Mouse (Mus musculus): ENCODE results near the gene Irs2.

The Irs2 gene

GRCm38 (mm10) chr8:11042872-11043587, 34.8 kb upstream of the Irs2 start:
- H3K36me3 ChIP-seq (ENCODE audit: insufficient read depth, low read length), result no peaks in the 10 kb centered on the region
- no peak for TF ChIP-seq POU5F1 (IDR thresholded peaks at IDR 0.05; ENCODE audit: borderline replicate concordance, low read length)
- TF ChIP-seq NANOG (IDR thresholded peaks at IDR 0.05; ENCODE audit: borderline replicate concordance, low read length), result no peak
- no peak for TF ChIP-seq CTCF (conservative IDR thresholded peaks at IDR 0.05; ENCODE audit: low read length)
- H3K9me3 ChIP-seq (ENCODE audit: low read length), result peaks cover 4% of the 10 kb centered on the region; the same call in 1 of the 2 replicates

GRCm38 (mm10) chr8:11040088-11040487, 31.8 kb upstream of the Irs2 start:
- no peaks in the 10 kb centered on the region for H3K27me3 ChIP-seq (ENCODE audit: insufficient read depth, low read length)
- H3K4me3 ChIP-seq (replicated peaks; ENCODE audit: low read length), result no peak overlapping the region
- peaks cover 4% of the 10 kb centered on the region; the same call in 1 of the 2 replicates for H3K9me3 ChIP-seq (ENCODE audit: low read length)
- TF ChIP-seq NANOG (IDR thresholded peaks at IDR 0.05; ENCODE audit: borderline replicate concordance, low read length) (no peak), CTCF (conservative IDR thresholded peaks at IDR 0.05; ENCODE audit: low read length) (no peak), POU5F1 (IDR thresholded peaks at IDR 0.05; ENCODE audit: borderline replicate concordance, low read length) (no peak)
- 0 out of 2 replicates have a peak, but pooled peaks cover 2% of the 10 kb centered on the region for H3K4me1 ChIP-seq (replicated peaks; ENCODE audit: low read depth, low read length)
- H3K36me3 ChIP-seq (ENCODE audit: insufficient read depth, low read length), result no peaks in the 10 kb centered on the region

More at GRCm38 (mm10) chr8:11042872-11043587, 34.8 kb upstream of the Irs2 start:
- no peak overlapping the region for H3K4me3 ChIP-seq (replicated peaks; ENCODE audit: low read length)
- no peaks in the 10 kb centered on the region for H3K27me3 ChIP-seq (ENCODE audit: insufficient read depth, low read length)
- no peaks in the 10 kb centered on the region for H3K4me1 ChIP-seq (replicated peaks; ENCODE audit: low read depth, low read length)

GRCm38 (mm10) chr8:11038788-11039187, 30.5 kb upstream of the Irs2 start:
- Histone ChIP-seq H3K4me1 (replicated peaks; ENCODE audit: low read depth, low read length) (0 out of 2 replicates have a peak, but pooled peaks cover 2% of the 10 kb centered on the region), H3K4me3 (replicated peaks; ENCODE audit: low read length) (no peak overlapping the region), H3K36me3 (ENCODE audit: insufficient read depth, low read length) (no peaks in the 10 kb centered on the region), H3K27me3 (ENCODE audit: insufficient read depth, low read length) (no peaks in the 10 kb centered on the region), H3K9me3 (ENCODE audit: low read length) (peaks cover 4% of the 10 kb centered on the region; the same call in 1 of the 2 replicates)
- no peak for TF ChIP-seq POU5F1 (IDR thresholded peaks at IDR 0.05; ENCODE audit: borderline replicate concordance, low read length)
- no peak for TF ChIP-seq CTCF (conservative IDR thresholded peaks at IDR 0.05; ENCODE audit: low read length)
- TF ChIP-seq NANOG (IDR thresholded peaks at IDR 0.05; ENCODE audit: borderline replicate concordance, low read length), result no peak

- Histone ChIP-seq H3K27me3 (ENCODE audit: insufficient read depth, low read length) (no peaks in the 10 kb centered on the region), H3K36me3 (ENCODE audit: insufficient read depth, low read length) (no peaks in the 10 kb centered on the region), H3K4me1 (replicated peaks; ENCODE audit: low read depth, low read length) (0 out of 2 replicates have a peak, but pooled peaks cover 2% of the 10 kb centered on the region), H3K4me3 (replicated peaks; ENCODE audit: low read length) (no peak overlapping the region), H3K9me3 (ENCODE audit: low read length) (peaks cover 4% of the 10 kb centered on the region; the same call in 1 of the 2 replicates)
- no peak for TF ChIP-seq CTCF (conservative IDR thresholded peaks at IDR 0.05; ENCODE audit: low read length)
- no peak for TF ChIP-seq POU5F1 (IDR thresholded peaks at IDR 0.05; ENCODE audit: borderline replicate concordance, low read length)
- no peak for TF ChIP-seq NANOG (IDR thresholded peaks at IDR 0.05; ENCODE audit: borderline replicate concordance, low read length)
Measured at GRCm38 (mm10) chr8:11038367-11038766, 30.1 kb upstream of the Irs2 start.

GRCm38 (mm10) chr8:11036790-11037189, 28.5 kb upstream of the Irs2 start:
- Histone ChIP-seq H3K4me1 (replicated peaks; ENCODE audit: low read depth, low read length) (0 out of 2 replicates have a peak, but pooled peaks cover 2% of the 10 kb centered on the region), H3K27me3 (ENCODE audit: insufficient read depth, low read length) (no peaks in the 10 kb centered on the region), H3K9me3 (ENCODE audit: low read length) (no peaks in the 10 kb centered on the region), H3K36me3 (ENCODE audit: insufficient read depth, low read length) (no peaks in the 10 kb centered on the region), H3K4me3 (replicated peaks; ENCODE audit: low read length) (no peak overlapping the region)
- no peak for TF ChIP-seq POU5F1 (IDR thresholded peaks at IDR 0.05; ENCODE audit: borderline replicate concordance, low read length)
- TF ChIP-seq NANOG (IDR thresholded peaks at IDR 0.05; ENCODE audit: borderline replicate concordance, low read length), result no peak
- TF ChIP-seq CTCF (conservative IDR thresholded peaks at IDR 0.05; ENCODE audit: low read length), result no peak

- TF ChIP-seq NANOG (IDR thresholded peaks at IDR 0.05; ENCODE audit: borderline replicate concordance, low read length), result no peak
- TF ChIP-seq CTCF (conservative IDR thresholded peaks at IDR 0.05; ENCODE audit: low read length), result no peak
- no peak for TF ChIP-seq POU5F1 (IDR thresholded peaks at IDR 0.05; ENCODE audit: borderline replicate concordance, low read length)
- H3K4me1 ChIP-seq (replicated peaks; ENCODE audit: low read depth, low read length), result 0 out of 2 replicates have a peak, but pooled peaks cover 2% of the 10 kb centered on the region
- H3K36me3 ChIP-seq (ENCODE audit: insufficient read depth, low read length), result no peaks in the 10 kb centered on the region
- no peak overlapping the region for H3K4me3 ChIP-seq (replicated peaks; ENCODE audit: low read length)
- no peaks in the 10 kb centered on the region for H3K9me3 ChIP-seq (ENCODE audit: low read length)
- H3K27me3 ChIP-seq (ENCODE audit: insufficient read depth, low read length), result no peaks in the 10 kb centered on the region
Measured at GRCm38 (mm10) chr8:11035628-11036416, 27.6 kb upstream of the Irs2 start.

GRCm38 (mm10) chr8:11024871-11025270, 16.6 kb upstream of the Irs2 start:
- Histone ChIP-seq H3K9me3 (ENCODE audit: low read length) (no peaks in the 10 kb centered on the region), H3K27me3 (ENCODE audit: insufficient read depth, low read length) (no peaks in the 10 kb centered on the region; the same call in 1 of the 2 replicates), H3K4me3 (replicated peaks; ENCODE audit: low read length) (no peak overlapping the region), H3K36me3 (ENCODE audit: insufficient read depth, low read length) (no peaks in the 10 kb centered on the region), H3K4me1 (replicated peaks; ENCODE audit: low read depth, low read length) (no peaks in the 10 kb centered on the region)
- no peak for TF ChIP-seq CTCF (conservative IDR thresholded peaks at IDR 0.05; ENCODE audit: low read length)
- no peak for TF ChIP-seq NANOG (IDR thresholded peaks at IDR 0.05; ENCODE audit: borderline replicate concordance, low read length)

- H3K4me3 ChIP-seq (replicated peaks; ENCODE audit: low read length), result no peak overlapping the region
- H3K36me3 ChIP-seq (ENCODE audit: insufficient read depth, low read length), result no peaks in the 10 kb centered on the region
- H3K27me3 ChIP-seq (ENCODE audit: insufficient read depth, low read length), result no peaks in the 10 kb centered on the region; the same call in 1 of the 2 replicates
- H3K4me1 ChIP-seq (replicated peaks; ENCODE audit: low read depth, low read length), result no peaks in the 10 kb centered on the region
- no peak for TF ChIP-seq CTCF (conservative IDR thresholded peaks at IDR 0.05; ENCODE audit: low read length)
- TF ChIP-seq POU5F1 (IDR thresholded peaks at IDR 0.05; ENCODE audit: borderline replicate concordance, low read length), result no peak
- no peak for TF ChIP-seq NANOG (IDR thresholded peaks at IDR 0.05; ENCODE audit: borderline replicate concordance, low read length)
- H3K9me3 ChIP-seq (ENCODE audit: low read length), result no peaks in the 10 kb centered on the region
Measured at GRCm38 (mm10) chr8:11020949-11021572, 12.8 kb upstream of the Irs2 start.

Measured in E14TG2a.4 (cell line).